Mouse (Mus musculus) frontal cortex, postnatal 14 days (tissue): ENCODE results near the gene Gm44596.
"Not testable (repeated sequence)": the region's sequence is repeated elsewhere in the genome, so short reads cannot be mapped to it uniquely, and the experiment has no call there.

Source experiments
- DNase-seq, 2 experiments: peaks; one replicate each; pipeline ENCODE4 v3.0.0; 2022; ENCODE audit warnings: low spot score in 2 of 2

Gene Gm44596

GRCm38 (mm10) chr6:128380594-128381167, 5.4 kb downstream of the Gm44596 start:
- DNase-seq = not testable (repeated sequence)

- DNase-seq = no peak
Observed at GRCm38 (mm10) chr6:128381254-128381653, 6.0 kb downstream of the Gm44596 start.

GRCm38 (mm10) chr6:128383752-128384151, 8.4 kb downstream of the Gm44596 start:
- DNase-seq = no peak

GRCm38 (mm10) chr6:128385026-128385425, 9.7 kb downstream of the Gm44596 start:
- DNase-seq = no peak

- DNase-seq = no peak
Observed at GRCm38 (mm10) chr6:128389185-128389584, 13.9 kb downstream of the Gm44596 start.

GRCm38 (mm10) chr6:128390683-128391082, 15.4 kb downstream of the Gm44596 start:
- DNase-seq = no peak

GRCm38 (mm10) chr6:128397574-128398261, 22.4 kb downstream of the Gm44596 start:
- no peak for DNase-seq

GRCm38 (mm10) chr6:128398996-128399395, 23.7 kb downstream of the Gm44596 start, which contains the start of gene Nrip2:
TSS of gene Nrip2 (plus strand) at chr6:128399296.
- DNase-seq = no peak

- peak in 1 of 2 experiments; percentile 31 for DNase-seq
Observed at GRCm38 (mm10) chr6:128399421-128400185, 24.3 kb downstream of the Gm44596 start.

GRCm38 (mm10) chr6:128404708-128405107, 29.4 kb downstream of the Gm44596 start:
- DNase-seq = no peak

GRCm38 (mm10) chr6:128408544-128409125, 33.3 kb downstream of the Gm44596 start:
- no peak for DNase-seq

GRCm38 (mm10) chr6:128410305-128410704, 35.0 kb downstream of the Gm44596 start:
- DNase-seq = no peak

GRCm38 (mm10) chr6:128411115-128411514, 35.8 kb downstream of the Gm44596 start:
- peak; percentile 63 to 88 for DNase-seq

- no peak for DNase-seq
Observed at GRCm38 (mm10) chr6:128416169-128416568, 40.9 kb downstream of the Gm44596 start.

GRCm38 (mm10) chr6:128418076-128418475, 42.8 kb downstream of the Gm44596 start:
- DNase-seq = no peak

GRCm38 (mm10) chr6:128421036-128421435, 45.7 kb downstream of the Gm44596 start:
- no peak for DNase-seq

- no peak for DNase-seq
Observed at GRCm38 (mm10) chr6:128421480-128421879, 46.2 kb downstream of the Gm44596 start.

GRCm38 (mm10) chr6:128423496-128424268, 48.4 kb downstream of the Gm44596 start:
- no peak for DNase-seq

- DNase-seq = peak; percentile 94 to 96
Observed at GRCm38 (mm10) chr6:128424269-128425019, 49.1 kb downstream of the Gm44596 start, which contains the start of gene Itfg2. TSS of gene Itfg2 (minus strand) at chr6:128424931.

- DNase-seq = no peak
Observed at GRCm38 (mm10) chr6:128425046-128425445, 49.7 kb downstream of the Gm44596 start.

- no peak for DNase-seq
Observed at GRCm38 (mm10) chr6:128427571-128427970, 52.3 kb downstream of the Gm44596 start.
